Mouse (Mus musculus) CH12.LX (cell line): ENCODE measurements around the gene Fam166a.

Source experiments
- CTCF ChIP-seq, 2 experiments: IDR thresholded peaks in 1 of 2; conservative IDR thresholded peaks in 1 of 2; 2 replicates each; pipeline ENCODE4 v1.5.1; 2011 to 2012; ENCODE audit warnings: low read depth in 2 of 2, low read length in 2 of 2, improper control_type of control experiment in 1 of 2, inconsistent platforms in 1 of 2, mild to moderate bottlenecking in 1 of 2, moderate library complexity in 1 of 2
- TCF12 ChIP-seq: IDR thresholded peaks from 2 replicates; pipeline ENCODE4 v1.6.1; 2014; ENCODE audit warnings: low read depth, mild to moderate bottlenecking, inconsistent platforms, low read length, improper control_type of control experiment
- UBTF ChIP-seq: IDR thresholded peaks from 2 replicates; pipeline ENCODE4 v1.6.1; 2012; ENCODE audit warnings: low read depth, mild to moderate bottlenecking, inconsistent platforms, low read length, improper control_type of control experiment, moderate library complexity

- TF ChIP-seq CTCF (conservative IDR thresholded peaks at IDR 0.05 in 1 of 2, IDR thresholded peaks at IDR 0.05 in 1 of 2; ENCODE audit: low read depth in 2 of 2, low read length in 2 of 2), result no peak; a peak in 1 of 4 replicates
- no peak for TF ChIP-seq UBTF
- no peak for TF ChIP-seq TCF12
Observed at GRCm38 (mm10) chr2:25267241-25267640, 48.7 kb downstream of the Fam166a start.
